Comparison of ENCODE assay signal across 8 mouse cellular contexts in genomic region chr4:155397511-155398221, GRCm38 (mm10). TPM values are rescaled to one million over a fixed set of nuclear protein-coding genes. Genes with fewer than 3 reads are reported as not detected.
DNase-seq lines count a peak whose midpoint lies in the region; ATAC-seq and TF ChIP-seq lines count a peak whose summit lies in the region.

Gabrd (minus strand) TSS chr4:155398112.

- DNase-seq in cerebellum, postnatal 4 days (ENCODE audit: low spot score in 2 of 2), result no peak
- DNase-seq in cerebellum, adult 9-11 months, result peak; percentile 87
- peak; percentile 33 for DNase-seq in gastrocnemius, adult 18-20 months (ENCODE audit: low spot score)
- peak; percentile 28 for DNase-seq in limb, embryonic 14.5 days (ENCODE audit: low spot score)
- peak; percentile 34 for DNase-seq in thymus, postnatal 0 days (ENCODE audit: low spot score)

- no peaks in the 10 kb centered on the region for H3K36me3 ChIP-seq in intestine, embryonic 16.5 days (ENCODE audit: control insufficient read depth, insufficient read depth, low read length)
- H3K36me3 ChIP-seq in limb, embryonic 14.5 days (ENCODE audit: control insufficient read depth, insufficient read depth, low read length), result no peaks in the 10 kb centered on the region
- H3K36me3 ChIP-seq in midbrain, embryonic 16.5 days (ENCODE audit: control insufficient read depth, insufficient read depth, low read length), result no peaks in the 10 kb centered on the region

- peak; percentile 37; the same call in 1 of the 2 replicates for ATAC-seq in cerebellum, adult (ENCODE audit: insufficient number of reproducible peaks, low FRiP score, low TSS enrichment)
- peak; percentile 85 for ATAC-seq in intestine, embryonic 16.5 days
- ATAC-seq in limb, embryonic 14.5 days (ENCODE audit: low FRiP score, low read depth), result peak; percentile 55; the same call in 1 of the 2 replicates
- ATAC-seq in midbrain, embryonic 16.5 days, result peak; percentile 36; the same call in 1 of the 2 replicates

- peaks cover 3% of the 10 kb centered on the region for H3K4me1 ChIP-seq in intestine, embryonic 16.5 days (ENCODE audit: control insufficient read depth, insufficient read depth, low read length)
- peaks cover 7% of the 10 kb centered on the region; the same call in 1 of the 2 replicates for H3K4me1 ChIP-seq in limb, embryonic 14.5 days (ENCODE audit: control insufficient read depth, insufficient read depth, low read length)
- H3K4me1 ChIP-seq in midbrain, embryonic 16.5 days (ENCODE audit: control insufficient read depth, insufficient read depth, low read length), result no peaks in the 10 kb centered on the region

- TF ChIP-seq POLR2A in limb, embryonic 14.5 days (IDR thresholded peaks at IDR 0.05; ENCODE audit: borderline replicate concordance, extremely low read depth, insufficient read depth, insufficient read length), result no peak

- WGBS in intestine, embryonic 16.5 days, result under 1% methylated on average over 41 of the region's 57 CpGs
- WGBS in limb, embryonic 14.5 days, result under 1% methylated on average over 35 of the region's 57 CpGs
- under 1% methylated on average over 41 of the region's 57 CpGs for WGBS in midbrain, embryonic 16.5 days

- H3K9me3 ChIP-seq in intestine, embryonic 16.5 days (ENCODE audit: control insufficient read depth, low read length), result no peaks in the 10 kb centered on the region
- H3K9me3 ChIP-seq in limb, embryonic 14.5 days (ENCODE audit: control insufficient read depth, low read length), result no peaks in the 10 kb centered on the region
- H3K9me3 ChIP-seq in midbrain, embryonic 16.5 days (replicated peaks; ENCODE audit: control insufficient read depth, low read length, poor library complexity, severe bottlenecking), result no peaks in the 10 kb centered on the region

- H3K27ac ChIP-seq in intestine, embryonic 16.5 days (ENCODE audit: low read length), result no peak within 1 kb of the TSS
- no peak within 1 kb of the TSS for H3K27ac ChIP-seq in limb, embryonic 14.5 days (replicated peaks; ENCODE audit: low read depth, low read length)
- no peak within 1 kb of the TSS for H3K27ac ChIP-seq in midbrain, embryonic 16.5 days (ENCODE audit: low read length)

- H3K4me3 ChIP-seq in intestine, embryonic 16.5 days (ENCODE audit: low read length), result peak within 1 kb of the TSS; percentile 43
- peak within 1 kb of the TSS; percentile 35 for H3K4me3 ChIP-seq in limb, embryonic 14.5 days (replicated peaks; ENCODE audit: low read length)
- H3K4me3 ChIP-seq in midbrain, embryonic 16.5 days (ENCODE audit: low read depth, low read length), result peak within 1 kb of the TSS; percentile 45

- H3K4me2 ChIP-seq in intestine, embryonic 16.5 days (ENCODE audit: low read depth, low read length), result peak within 1 kb of the TSS; percentile 93
- peak within 1 kb of the TSS; percentile 73 for H3K4me2 ChIP-seq in limb, embryonic 14.5 days (replicated peaks; ENCODE audit: low read depth, low read length, severe bottlenecking)
- peak within 1 kb of the TSS; percentile 83 for H3K4me2 ChIP-seq in midbrain, embryonic 16.5 days (ENCODE audit: low read length)

- peaks cover 22% of the 10 kb centered on the region for H3K27me3 ChIP-seq in intestine, embryonic 16.5 days (replicated peaks; ENCODE audit: control insufficient read depth, insufficient read depth, low read length)
- peaks cover 25% of the 10 kb centered on the region for H3K27me3 ChIP-seq in limb, embryonic 14.5 days (ENCODE audit: control insufficient read depth, insufficient read depth, low read length)
- peaks cover 26% of the 10 kb centered on the region for H3K27me3 ChIP-seq in midbrain, embryonic 16.5 days (ENCODE audit: control insufficient read depth, insufficient read depth, low read depth, low read length)

- no peak within 1 kb of the TSS for H3K9ac ChIP-seq in intestine, embryonic 16.5 days (ENCODE audit: low read depth, low read length)
- H3K9ac ChIP-seq in limb, embryonic 14.5 days (ENCODE audit: low read depth, low read length, severe bottlenecking), result no peak within 1 kb of the TSS
- peak within 1 kb of the TSS; percentile 57 for H3K9ac ChIP-seq in midbrain, embryonic 16.5 days (ENCODE audit: low read depth, low read length)

RNA-seq across cellular contexts. Expression of gene Gabrd, which starts in this region (rescaled TPM):
- under 1 TPM; 0.50 to 0.81 TPM for total RNA-seq in gastrocnemius, adult 18-20 months (2021)
- polyA plus RNA-seq in intestine, embryonic 16.5 days (2015; fragmentation: Nextera tagmentation; extraction: Ambion mirVana), result 0.11 and 0.15 TPM in 2 replicates
- polyA plus RNA-seq in limb, embryonic 14.5 days (2012; rRNA removed), result 0.34 and 0.45 TPM in 2 replicates
- polyA plus RNA-seq in limb, embryonic 14.5 days (2014; fragmentation: Nextera tagmentation; extraction: Ambion mirVana), result 0.21 and 0.41 TPM in 2 replicates
- polyA plus RNA-seq in midbrain, embryonic 16.5 days (2015; fragmentation: Nextera tagmentation; extraction: Ambion mirVana), result 0.22 and 0.26 TPM in 2 replicates
- 0.50 and 0.79 TPM in 2 replicates for polyA plus RNA-seq in thymus, postnatal 0 days (2015; fragmentation: Nextera tagmentation; extraction: Ambion mirVana)

Comparison
In these comparisons a context has a peak if more than half of its experiments do, and no peak if none do; other contexts are left out.
1. Peak in DNase-seq in gastrocnemius, adult 18-20 months; RNA of the gene not detected or under 1 TPM.
2. Peak in ATAC-seq, H3K4me3 ChIP-seq and H3K4me2 ChIP-seq in intestine, embryonic 16.5 days; RNA of the gene not detected or under 1 TPM.
3. Peak in DNase-seq, ATAC-seq, H3K4me3 ChIP-seq and H3K4me2 ChIP-seq in limb, embryonic 14.5 days; RNA of the gene not detected or under 1 TPM.
4. Peak in ATAC-seq, H3K4me3 ChIP-seq, H3K9ac ChIP-seq and H3K4me2 ChIP-seq in midbrain, embryonic 16.5 days; RNA of the gene not detected or under 1 TPM.
5. Peak in DNase-seq in thymus, postnatal 0 days; RNA of the gene not detected or under 1 TPM.